Mouse (Mus musculus) bone marrow, adult 2 months (tissue): ENCODE measurements around the gene 2310003L06Rik. TPM values are rescaled to one million over a fixed set of nuclear protein-coding genes. Genes with fewer than 3 reads are reported as not detected.

Source experiments
- H3K27ac ChIP-seq: fragments of 200-500 bp; 2 replicates; pipeline ENCODE4 v1.5.1; 2012; ENCODE audit warnings: low read depth, mild to moderate bottlenecking, control low read depth, inconsistent platforms, low read length; ENCODE audit not compliant: control insufficient read depth, poor library complexity, insufficient read depth
- H3K4me1 ChIP-seq: fragments of 200-500 bp; 2 replicates; pipeline ENCODE4 v1.6.1; 2011; ENCODE audit warnings: low read length; ENCODE audit not compliant: control insufficient read depth, insufficient read depth
- H3K4me3 ChIP-seq: fragments of 200-500 bp; replicated peaks from 2 replicates; pipeline ENCODE3; 2011; ENCODE audit warnings: mild to moderate bottlenecking, low read depth, low read length, control low read depth; ENCODE audit not compliant: control insufficient read depth
- CTCF ChIP-seq: fragments of 200-500 bp; IDR thresholded peaks from 2 replicates; pipeline ENCODE4 v1.5.1; 2011; ENCODE audit warnings: low read length, control low read depth; ENCODE audit not compliant: control insufficient read depth, insufficient read depth
- POLR2A ChIP-seq: fragments of 200-500 bp; IDR thresholded peaks from 2 replicates; pipeline ENCODE4 v1.6.1; 2011; ENCODE audit warnings: low read depth, mild to moderate bottlenecking, control low read depth, low read length, borderline replicate concordance; ENCODE audit not compliant: control insufficient read depth
- WGBS: fragments of 180-500 bp; shearing (Covaris S2); methylation state at CpG from one replicate; pipeline ENCODE4 v1.1.7; 2018; 5-methylcytosine and 5-hydroxymethylcytosine counted together
- polyA plus RNA-seq: library from polyadenylated mRNA; stranded (reverse); fragments of >200 nt; gene quantifications from 2 replicates; pipeline ENCODE4 v1.2.4, GENCODE M21; 2011; ENCODE audit warnings: low replicate concordance; ENCODE audit not compliant: missing spikeins, insufficient read depth, insufficient read length

The 2310003L06Rik gene
- polyA plus RNA-seq, 1 experiment, result 1.6 TPM

DNA sequence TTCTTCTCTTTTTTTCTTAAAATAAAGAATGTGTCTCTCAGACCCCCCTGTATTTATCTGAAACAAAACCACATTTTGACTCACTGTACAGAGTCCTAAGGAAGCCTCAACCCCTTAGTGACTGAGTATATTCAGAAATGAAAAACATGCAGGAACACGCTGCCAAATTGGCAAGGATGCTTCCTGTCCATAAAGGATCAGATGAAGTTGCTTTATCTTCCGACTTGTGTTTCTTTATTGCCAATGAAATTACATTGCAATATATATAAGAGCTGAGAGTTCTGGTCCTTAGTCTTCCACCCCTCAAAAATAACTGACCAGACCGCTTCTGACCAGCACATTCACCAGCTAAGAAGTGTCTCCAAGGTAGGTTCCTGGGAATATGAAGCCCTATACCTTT is 33.0 kb downstream of the 2310003L06Rik start, which contains the start of gene Smr3a:
TSS of gene Smr3a (plus strand) at position 301 of the 400 bp plus-strand sequence.
- Histone ChIP-seq H3K4me3 (no peak within 1 kb of the TSS), H3K4me1 (no peaks in the 10 kb centered on the region), H3K27ac (no peak within 1 kb of the TSS)
- 72% methylated on average over 3 of the region's 3 CpGs for WGBS
- no peak for TF ChIP-seq CTCF
- no peak for TF ChIP-seq POLR2A

DNA sequence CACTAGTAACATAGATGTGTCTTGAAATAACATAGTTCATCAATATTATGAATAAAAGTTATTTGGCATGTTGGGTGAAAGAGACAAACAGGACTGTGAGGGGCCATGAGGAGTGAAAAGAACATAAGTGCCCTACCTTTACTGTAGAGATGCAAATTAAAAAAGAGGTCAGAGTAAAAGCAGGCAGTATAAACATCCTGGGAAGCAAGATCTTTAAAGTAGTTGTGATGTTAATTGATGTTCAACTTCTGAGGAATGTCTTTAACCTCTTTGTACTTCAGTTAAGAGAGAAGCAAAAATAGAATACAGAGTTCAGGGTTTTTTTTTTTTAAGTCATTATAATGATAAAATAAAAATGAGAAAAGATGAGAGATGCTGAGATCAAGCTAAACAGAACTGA is 36.0 kb downstream of the 2310003L06Rik start:
- no peak for TF ChIP-seq POLR2A
- TF ChIP-seq CTCF, result no peak
- Histone ChIP-seq H3K4me3 (no peak overlapping the region), H3K27ac (no peak overlapping the region), H3K4me1 (no peaks in the 10 kb centered on the region)

Other genes with a start within 250 kb of the 2310003L06Rik start
- gene Csn1s2a, start 194.9 kb upstream of the 2310003L06Rik start, polyA plus RNA-seq, result not detected in 2 replicates
- gene Csn1s2b, start 161.4 kb upstream of the 2310003L06Rik start, polyA plus RNA-seq, result 0.97 TPM in 1 of 2 replicates, not detected in the other
- gene Prr27, start 143.8 kb upstream of the 2310003L06Rik start, polyA plus RNA-seq, result not detected in 2 replicates
- gene Odam, start 84.4 kb upstream of the 2310003L06Rik start, polyA plus RNA-seq, result not detected in 2 replicates
- 2.2 TPM in 1 of 2 replicates, not detected in the other for gene Csn3, start 43.9 kb upstream of the 2310003L06Rik start, polyA plus RNA-seq
- gene Gm28434, start 58 bp downstream of the 2310003L06Rik start, polyA plus RNA-seq, result not detected in 2 replicates
- not detected in 2 replicates for gene Cabs1, start 10.0 kb downstream of the 2310003L06Rik start, polyA plus RNA-seq
- gene Smr3a, start 33.1 kb downstream of the 2310003L06Rik start, polyA plus RNA-seq, result not detected in 2 replicates
- gene Smr2, start 117.1 kb downstream of the 2310003L06Rik start, polyA plus RNA-seq, result not detected in 2 replicates
- not detected in 2 replicates for gene Gm11116, start 142.1 kb downstream of the 2310003L06Rik start, polyA plus RNA-seq
- not detected in 2 replicates for gene Gm11115, start 184.6 kb downstream of the 2310003L06Rik start, polyA plus RNA-seq